Mouse (Mus musculus) liver, adult 2 months (tissue): ENCODE measurements around the gene Sec14l1.

Source experiments
- CTCF ChIP-seq: fragments of 200-500 bp; IDR thresholded peaks from 2 replicates; pipeline ENCODE4 v1.5.1; 2011; ENCODE audit warnings: low read depth, low read length, control low read depth
- POLR2A ChIP-seq: fragments of 200-500 bp; IDR thresholded peaks from 2 replicates; pipeline ENCODE4 v1.6.1; 2011; ENCODE audit warnings: low read length, control low read depth; ENCODE audit not compliant: insufficient read depth; ENCODE audit errors: extremely low read depth

GRCm38 (mm10) chr11:117072128-117072527 is 42.8 kb upstream of the Sec14l1 start:
- TF ChIP-seq CTCF = peak; percentile 96
- no peak for TF ChIP-seq POLR2A
